Mouse (Mus musculus) ES-E14 (cell line): ENCODE results near the gene Gm1113. TPM values are rescaled to one million over a fixed set of nuclear protein-coding genes. Genes with fewer than 3 reads are reported as not detected.

ENCODE experiments used
- DNase-seq: peaks from one replicate; pipeline ENCODE4 v3.0.0-alpha.2; 2013; ENCODE audit warnings: low read depth, low spot score
- H3K27ac ChIP-seq: 2 replicates; pipeline ENCODE4 v1.5.1; 2012; ENCODE audit warnings: low read depth, mild to moderate bottlenecking, low read length, moderate library complexity, mixed read lengths; ENCODE audit not compliant: poor library complexity, insufficient read depth, severe bottlenecking
- H3K36me3 ChIP-seq: 2 replicates; pipeline ENCODE4 v1.6.1; 2012; ENCODE audit warnings: mild to moderate bottlenecking, low read length, moderate library complexity, mixed read lengths; ENCODE audit not compliant: control insufficient read depth, poor library complexity, insufficient read depth, severe bottlenecking
- H3K4me1 ChIP-seq, 2 experiments: fragments of 150-350 bp in 1 of 2; sonication (generic) in 1 of 2; 2 replicates each; pipeline ENCODE4 v1.6.1; 2012; ENCODE audit warnings: low read length in 2 of 2, mild to moderate bottlenecking in 1 of 2, mixed read lengths in 1 of 2; ENCODE audit not compliant: control insufficient read depth in 2 of 2, insufficient read depth in 2 of 2, poor library complexity in 1 of 2
- H3K4me3 ChIP-seq, 2 experiments: fragments of 150-350 bp in 1 of 2; sonication (generic) in 1 of 2; 2 replicates each; pipeline ENCODE4 v1.5.1; 2012; ENCODE audit warnings: low read length in 2 of 2, low read depth in 1 of 2, mild to moderate bottlenecking in 1 of 2, mixed read lengths in 1 of 2; ENCODE audit not compliant: insufficient read depth in 1 of 2, poor library complexity in 1 of 2, severe bottlenecking in 1 of 2
- H3K9ac ChIP-seq: 2 replicates; pipeline ENCODE4 v1.6.1; 2012; ENCODE audit warnings: low read depth, mild to moderate bottlenecking, low read length, mixed read lengths; ENCODE audit not compliant: poor library complexity, insufficient read depth, severe bottlenecking
- H3K9me3 ChIP-seq: fragments of 150-350 bp; sonication (generic); 2 replicates; pipeline ENCODE4 v1.6.1; 2012; ENCODE audit warnings: low read depth, mild to moderate bottlenecking, low read length; ENCODE audit not compliant: control insufficient read depth, insufficient read depth
- CHD2 ChIP-seq: IDR thresholded peaks from 2 replicates; pipeline ENCODE4 v1.6.1; 2014; ENCODE audit warnings: mild to moderate bottlenecking, low read depth, low read length, inconsistent platforms
- HCFC1 ChIP-seq: IDR thresholded peaks from 2 replicates; pipeline ENCODE4 v1.6.1; 2012; ENCODE audit warnings: low read length, inconsistent platforms, borderline replicate concordance; ENCODE audit not compliant: insufficient read depth
- MAFK ChIP-seq: IDR thresholded peaks from 2 replicates; pipeline ENCODE4 v1.6.1; 2014; ENCODE audit warnings: mild to moderate bottlenecking, low read depth, low read length, inconsistent platforms; ENCODE audit not compliant: insufficient read depth
- ZC3H11A ChIP-seq: IDR thresholded peaks from 2 replicates; pipeline ENCODE4 v1.6.1; 2012; ENCODE audit warnings: low read depth, mild to moderate bottlenecking, inconsistent platforms, low read length, borderline replicate concordance
- ZNF384 ChIP-seq: IDR thresholded peaks from 2 replicates; pipeline ENCODE4 v1.6.1; 2012; ENCODE audit warnings: low read depth, low read length, inconsistent platforms
- in situ Hi-C, 2 experiments: fragments of 600-800 bp; cut with MboI; formaldehyde crosslinking; loops; one replicate each; pipeline ENCODE4 v1.15.1; 2025; ENCODE audit warnings: low sequenced_read_pairs in 2 of 2, inconsistent platforms in 1 of 2; ENCODE audit not compliant: unreplicated experiment in 2 of 2
- total RNA-seq: library from RNA; depleted of rRNA; stranded (reverse); fragments of 300-350 nt; gene quantifications from 2 replicates; pipeline ENCODE4 v1.2.3, GENCODE M21; 2012

Gm1113 gene
- total RNA-seq, 1 experiment: not detected

DNA sequence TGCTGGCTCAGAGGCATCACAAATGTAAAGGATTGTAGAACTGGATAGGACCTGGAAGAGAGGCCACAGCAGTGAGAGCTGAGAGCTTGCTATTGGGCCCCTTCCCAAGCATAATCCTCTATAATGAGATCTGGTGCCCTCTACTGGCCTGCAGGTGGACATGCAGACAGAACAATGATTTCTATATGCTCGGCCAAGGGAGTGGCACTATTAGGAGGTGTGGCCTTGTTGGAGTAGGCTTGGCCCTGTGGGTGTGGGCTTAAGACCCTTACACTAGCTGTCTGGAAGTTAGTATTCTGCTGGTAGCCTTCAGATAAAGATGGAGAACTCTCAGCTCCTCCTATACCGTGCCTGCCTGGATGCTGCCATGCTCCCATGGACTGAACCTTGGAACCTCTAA, 17.0 kb upstream of the Gm1113 start:
- H3K4me1 ChIP-seq: no peaks in the 10 kb centered on the region
- DNase-seq: peak; percentile 60
- H3K27ac ChIP-seq: no peak overlapping the region
- TF ChIP-seq ZNF384 (no peak), ZC3H11A (peak; percentile 75; the same call in 1 of the 2 replicates)
- H3K9ac ChIP-seq: no peak overlapping the region
- no peak overlapping the region for H3K4me3 ChIP-seq
- H3K36me3 ChIP-seq: no peaks in the 10 kb centered on the region
- in situ Hi-C loops: loop anchor here (5.0 to 10.0 kb wide), 2 partner anchors 250 to 253 kb away; no protein-coding TSS in a partner anchor
- no peaks in the 10 kb centered on the region for H3K9me3 ChIP-seq

DNA sequence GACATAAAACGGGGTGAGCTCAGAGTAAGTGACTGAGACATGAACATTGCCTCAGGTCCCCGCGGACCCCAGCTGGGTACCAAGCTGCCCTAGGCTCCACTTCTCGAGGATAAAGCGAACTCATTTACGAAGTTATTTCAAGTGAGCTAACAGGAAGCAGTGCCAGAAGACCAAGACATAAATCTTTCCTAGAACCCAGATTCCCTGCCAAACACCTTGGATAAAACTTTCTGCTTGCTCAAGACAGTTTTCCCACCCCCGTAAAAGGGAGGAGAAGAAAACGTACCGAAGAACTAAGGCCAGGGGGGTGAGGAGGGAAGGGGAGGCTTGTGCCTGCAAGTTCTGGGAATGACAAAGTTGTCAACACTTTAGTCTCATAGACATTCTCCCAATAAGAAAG, 15.2 kb upstream of the Gm1113 start:
- Histone ChIP-seq H3K4me1 (no peaks in the 10 kb centered on the region), H3K27ac (no peak overlapping the region), H3K4me3 (no peak overlapping the region), H3K36me3 (no peaks in the 10 kb centered on the region), H3K9me3 (no peaks in the 10 kb centered on the region), H3K9ac (no peak overlapping the region)
- in situ Hi-C loops: loop anchor here in 1 of 2 experiments (10.0 kb wide), 1 partner anchor 248 kb away; no protein-coding TSS in a partner anchor
- DNase-seq: no peak
- no peak for TF ChIP-seq MAFK
- no peak for TF ChIP-seq ZC3H11A
- TF ChIP-seq HCFC1: no peak
- TF ChIP-seq ZNF384: no peak
- no peak for TF ChIP-seq CHD2

DNA sequence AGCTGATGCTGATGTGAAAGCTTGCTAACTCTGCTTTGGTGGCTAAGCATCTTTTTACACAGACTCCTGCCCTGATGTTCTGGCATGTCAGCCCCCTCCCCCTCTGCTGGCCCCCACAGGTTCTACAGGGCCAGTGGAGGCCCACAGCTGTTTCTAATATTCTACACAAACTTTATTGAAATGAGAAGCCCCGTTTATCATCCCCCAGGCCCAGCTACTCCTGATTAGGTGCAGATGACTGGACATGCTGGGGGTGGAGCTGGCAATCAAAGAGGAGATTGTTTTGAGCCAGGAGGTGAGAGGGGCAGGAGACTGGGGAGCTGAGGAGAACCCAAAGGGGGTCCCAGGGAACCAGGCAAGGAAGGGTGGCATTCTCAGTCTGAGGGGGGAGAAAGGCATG, 11.7 kb upstream of the Gm1113 start:
- TF ChIP-seq CHD2 (no peak), MAFK (no peak), ZNF384 (no peak), ZC3H11A (no peak), HCFC1 (no peak)
- Histone ChIP-seq H3K27ac (no peak overlapping the region), H3K4me3 (no peak overlapping the region), H3K4me1 (no peaks in the 10 kb centered on the region), H3K9ac (no peak overlapping the region), H3K36me3 (no peaks in the 10 kb centered on the region), H3K9me3 (no peaks in the 10 kb centered on the region)
- in situ Hi-C loops: loop anchor here in 1 of 2 experiments (10.0 kb wide), 1 partner anchor 245 kb away; no protein-coding TSS in a partner anchor
- no peak for DNase-seq

DNA sequence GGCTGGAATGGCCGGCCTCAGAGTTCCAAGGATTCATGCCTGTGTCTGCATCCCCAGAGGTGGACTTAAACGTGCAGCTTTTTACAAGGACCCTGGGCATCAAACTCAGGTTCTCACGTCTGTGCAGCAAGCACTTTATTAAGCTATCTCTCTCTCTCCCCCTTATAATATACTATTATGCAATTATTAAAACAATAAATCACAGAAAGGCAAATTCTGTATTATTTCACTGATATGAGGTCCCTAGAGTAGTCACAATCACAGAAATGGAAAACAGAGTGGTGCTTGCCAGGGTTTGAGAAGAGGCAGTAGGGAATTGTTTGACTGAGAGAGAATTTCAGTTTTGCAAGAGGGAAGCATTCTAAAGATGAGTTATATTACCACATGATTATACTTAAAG, 11.1 kb upstream of the Gm1113 start:
- no peak overlapping the region for H3K27ac ChIP-seq
- no peak for TF ChIP-seq ZC3H11A
- no peak for TF ChIP-seq ZNF384
- no peak for TF ChIP-seq CHD2
- no peak for TF ChIP-seq HCFC1
- TF ChIP-seq MAFK: no peak
- H3K9ac ChIP-seq: no peak overlapping the region
- no peaks in the 10 kb centered on the region for H3K4me1 ChIP-seq
- no peaks in the 10 kb centered on the region for H3K9me3 ChIP-seq
- no peak overlapping the region for H3K4me3 ChIP-seq
- H3K36me3 ChIP-seq: no peaks in the 10 kb centered on the region
- DNase-seq: no peak
- in situ Hi-C loops: no loop called here

DNA sequence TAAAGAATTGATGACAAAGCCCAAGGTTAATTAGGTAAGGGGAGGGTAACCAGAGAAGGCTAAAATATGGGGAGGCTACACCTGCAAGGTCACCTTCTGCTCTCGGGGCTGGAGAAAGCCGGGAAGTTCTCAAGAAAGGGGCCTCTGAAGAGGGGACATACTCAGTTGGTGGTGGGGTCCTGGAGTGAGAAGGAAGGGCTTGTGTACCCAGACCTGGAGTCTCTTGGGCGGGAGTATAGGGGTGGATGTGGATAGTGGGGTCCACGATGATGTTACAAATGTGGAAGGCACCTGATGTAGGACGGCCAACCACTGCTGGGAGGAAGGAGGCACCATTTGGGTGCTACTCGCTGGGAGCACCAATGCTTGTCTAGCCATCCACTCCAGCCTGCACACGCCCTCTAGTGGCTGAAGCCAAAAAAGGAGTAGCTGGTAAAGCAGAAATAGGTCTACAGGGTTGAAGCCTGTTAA, 5.9 kb upstream of the Gm1113 start:
- Histone ChIP-seq H3K9me3 (no peaks in the 10 kb centered on the region), H3K4me1 (no peaks in the 10 kb centered on the region), H3K4me3 (no peak overlapping the region), H3K27ac (no peak overlapping the region), H3K36me3 (no peaks in the 10 kb centered on the region), H3K9ac (no peak overlapping the region)
- DNase-seq: peak; percentile 37
- in situ Hi-C loops: no loop called here
- TF ChIP-seq CHD2: no peak
- peak; percentile 51; the same call in 1 of the 2 replicates for TF ChIP-seq ZC3H11A
